Mouse (Mus musculus) kidney, adult 2 months (tissue): ENCODE measurements around the gene Lum. TPM values are rescaled to one million over a fixed set of nuclear protein-coding genes. Genes with fewer than 3 reads are reported as not detected.

ENCODE experiments used
- DNase-seq: peaks from one replicate; pipeline ENCODE4 v3.0.0; 2021
- H3K27ac ChIP-seq: fragments of 200-500 bp; 2 replicates; pipeline ENCODE4 v1.5.1; 2012; ENCODE audit warnings: low read depth, low read length, control low read depth, inconsistent platforms; ENCODE audit not compliant: insufficient read depth
- H3K27me3 ChIP-seq: fragments of 200-500 bp; replicated peaks from 2 replicates; pipeline ENCODE4 v1.6.1; 2012; ENCODE audit warnings: mild to moderate bottlenecking, moderate library complexity, low read length, inconsistent platforms; ENCODE audit not compliant: control insufficient read depth, insufficient read depth
- H3K36me3 ChIP-seq: fragments of 200-500 bp; 2 replicates; pipeline ENCODE4 v1.6.1; 2012; ENCODE audit warnings: mild to moderate bottlenecking, moderate library complexity, low read length, inconsistent platforms; ENCODE audit not compliant: control insufficient read depth, insufficient read depth
- H3K4me1 ChIP-seq: fragments of 200-500 bp; 2 replicates; pipeline ENCODE4 v1.6.1; 2011; ENCODE audit warnings: low read length; ENCODE audit not compliant: control insufficient read depth, insufficient read depth
- H3K4me3 ChIP-seq: fragments of 200-500 bp; 2 replicates; pipeline ENCODE4 v1.5.1; 2011; ENCODE audit warnings: mild to moderate bottlenecking, low read depth, low read length, control low read depth; ENCODE audit not compliant: insufficient read depth
- CTCF ChIP-seq: fragments of 200-500 bp; conservative IDR thresholded peaks from 2 replicates; pipeline ENCODE4 v1.5.1; 2011; ENCODE audit warnings: low read depth, mild to moderate bottlenecking, control low read depth, low read length, moderate library complexity, mixed read lengths; ENCODE audit not compliant: insufficient read depth, insufficient read length
- POLR2A ChIP-seq: fragments of 200-500 bp; IDR thresholded peaks from one replicate; pipeline ENCODE4 v1.6.1; 2011; ENCODE audit warnings: low read depth, low read length, control low read depth
- WGBS: fragments of 180-500 bp; shearing (Covaris S2); methylation state at CpG from one replicate; pipeline ENCODE4 v1.1.7; 2018; 5-methylcytosine and 5-hydroxymethylcytosine counted together
- polyA plus RNA-seq: library from polyadenylated mRNA; depleted of rRNA; stranded (reverse); fragments of >200 nt; gene quantifications from 2 replicates; pipeline ENCODE4 v1.2.3, GENCODE M21; 2012

The Lum gene
- polyA plus RNA-seq, 1 experiment, result 6.4 TPM

DNA sequence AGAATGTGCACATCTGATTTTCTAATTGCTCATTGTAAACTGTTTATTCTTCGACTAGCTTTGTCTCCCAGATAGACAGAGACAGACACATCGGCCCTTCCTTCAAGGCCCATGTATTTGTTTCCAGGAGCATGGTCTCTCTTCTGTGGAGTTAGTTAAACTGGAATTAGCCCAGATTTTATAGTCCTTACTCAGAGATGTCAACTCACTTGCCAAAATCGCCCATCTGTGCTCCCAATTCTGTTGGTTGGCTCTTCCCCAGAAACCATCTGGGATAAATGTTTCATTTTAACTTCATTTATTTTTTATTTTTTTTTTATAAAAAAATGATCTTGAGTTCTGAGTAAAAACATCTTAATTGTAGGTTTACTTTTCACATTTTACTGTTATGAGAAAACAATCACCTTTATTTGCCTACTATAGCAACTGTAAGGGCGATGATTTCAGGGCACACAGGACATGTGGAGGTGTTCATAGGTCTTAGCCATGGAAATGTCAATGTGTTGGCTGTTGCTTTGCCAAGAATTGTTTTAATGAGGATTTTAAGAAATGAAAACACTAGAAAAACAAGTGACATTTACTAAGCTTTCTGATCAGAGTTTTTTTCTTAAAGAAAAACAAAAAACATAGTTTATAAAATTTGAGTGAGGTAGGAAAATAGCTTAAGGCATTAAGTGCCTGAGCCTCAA is 17.8 kb downstream of the Lum start:
- no peak overlapping the region for H3K4me3 ChIP-seq
- H3K27ac ChIP-seq, result no peak overlapping the region
- H3K36me3 ChIP-seq, result no peaks in the 10 kb centered on the region
- no peak for DNase-seq
- TF ChIP-seq CTCF, result no peak
- no peak for TF ChIP-seq POLR2A
- no peaks in the 10 kb centered on the region for H3K4me1 ChIP-seq
- no peaks in the 10 kb centered on the region for H3K27me3 ChIP-seq
- WGBS, result 83% methylated on average over 4 of the region's 4 CpGs

DNA sequence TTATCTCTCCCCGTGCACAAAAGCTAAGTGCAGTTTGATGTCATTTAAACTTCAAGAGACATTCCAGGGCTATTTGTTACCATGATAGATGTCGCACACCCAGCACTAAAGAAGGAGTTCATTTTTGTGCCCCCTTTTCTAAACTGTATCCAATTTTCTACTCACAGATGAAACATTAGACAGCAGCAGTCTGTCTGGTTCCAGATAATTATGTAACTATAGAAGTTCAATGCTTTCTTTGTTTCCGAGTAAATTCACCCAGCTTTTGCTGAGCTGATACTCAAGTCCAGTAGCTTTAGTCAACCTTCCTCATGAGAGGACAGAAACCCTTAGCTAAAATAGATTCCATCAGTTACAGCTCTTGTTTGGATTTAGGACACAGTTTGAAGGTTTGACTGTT is 19.2 kb downstream of the Lum start:
- no peaks in the 10 kb centered on the region for H3K27me3 ChIP-seq
- no peak for DNase-seq
- no peak overlapping the region for H3K4me3 ChIP-seq
- TF ChIP-seq CTCF (no peak), POLR2A (no peak)
- no peak overlapping the region for H3K27ac ChIP-seq
- H3K4me1 ChIP-seq, result no peaks in the 10 kb centered on the region
- WGBS, result 45% methylated on average over 3 of the region's 3 CpGs
- no peaks in the 10 kb centered on the region for H3K36me3 ChIP-seq

DNA sequence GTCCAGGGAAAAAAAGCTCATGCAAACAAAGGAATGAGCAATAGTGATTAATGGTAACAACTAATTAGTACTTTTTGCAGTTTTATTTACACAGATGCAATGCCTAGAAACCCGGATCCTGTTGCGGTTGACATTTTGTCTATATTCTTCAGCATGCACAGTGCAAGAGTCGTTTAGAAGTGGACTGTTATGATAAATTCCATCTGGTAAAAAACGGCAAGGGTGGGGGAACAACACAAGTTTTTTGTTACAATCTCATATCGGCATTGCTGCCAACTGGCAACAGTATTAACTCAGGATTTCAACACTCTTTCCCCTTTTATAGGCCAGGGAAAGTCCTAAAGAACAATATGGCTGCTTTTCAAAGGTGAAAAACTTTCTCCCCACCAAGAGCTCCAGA is 22.2 kb downstream of the Lum start:
- Histone ChIP-seq H3K27ac (no peak overlapping the region), H3K4me1 (no peaks in the 10 kb centered on the region), H3K36me3 (no peaks in the 10 kb centered on the region), H3K4me3 (no peak overlapping the region), H3K27me3 (no peaks in the 10 kb centered on the region)
- WGBS, result 39% methylated on average over 5 of the region's 5 CpGs
- DNase-seq, result no peak
- no peak for TF ChIP-seq CTCF
- no peak for TF ChIP-seq POLR2A

GRCm38 (mm10) chr10:97589574-97589973 is 24.6 kb downstream of the Lum start:
- H3K27me3 ChIP-seq, result no peaks in the 10 kb centered on the region
- H3K36me3 ChIP-seq, result no peaks in the 10 kb centered on the region
- WGBS, result 81% methylated on average over 6 of the region's 6 CpGs
- no peak overlapping the region for H3K4me3 ChIP-seq
- no peak for DNase-seq
- no peak overlapping the region for H3K27ac ChIP-seq
- TF ChIP-seq CTCF (no peak), POLR2A (no peak)
- no peaks in the 10 kb centered on the region for H3K4me1 ChIP-seq

DNA sequence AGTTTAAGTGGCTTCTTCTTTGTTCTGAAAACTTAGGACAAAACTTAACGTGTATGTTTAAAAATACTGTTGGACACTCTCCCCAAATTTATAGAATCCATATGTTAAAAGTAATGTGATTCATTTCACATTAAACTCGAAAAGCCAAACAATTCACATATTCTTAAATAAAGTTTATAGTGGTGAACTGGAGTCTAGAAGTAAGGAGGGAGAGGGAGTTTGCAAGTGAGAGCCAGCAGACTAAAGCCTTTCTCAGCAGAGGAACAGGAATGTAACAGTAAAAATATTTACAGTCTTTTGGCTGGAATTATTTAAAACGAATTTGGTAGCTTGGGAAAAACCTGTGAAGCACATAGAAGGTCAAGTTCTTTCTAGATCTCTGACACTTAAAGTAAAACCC is 26.1 kb downstream of the Lum start:
- no peak overlapping the region for H3K27ac ChIP-seq
- no peaks in the 10 kb centered on the region for H3K4me1 ChIP-seq
- H3K4me3 ChIP-seq, result no peak overlapping the region
- DNase-seq, result no peak
- H3K27me3 ChIP-seq, result no peaks in the 10 kb centered on the region
- H3K36me3 ChIP-seq, result no peaks in the 10 kb centered on the region
- TF ChIP-seq CTCF (no peak), POLR2A (no peak)
- WGBS, result 44% methylated on average over 3 of the region's 3 CpGs

GRCm38 (mm10) chr10:97591685-97592084 is 26.8 kb downstream of the Lum start:
- Histone ChIP-seq H3K27me3 (no peaks in the 10 kb centered on the region), H3K36me3 (no peaks in the 10 kb centered on the region), H3K4me3 (no peak overlapping the region), H3K4me1 (no peaks in the 10 kb centered on the region), H3K27ac (no peak overlapping the region)
- TF ChIP-seq CTCF, result no peak
- TF ChIP-seq POLR2A, result no peak
- 45% methylated on average over 3 of the region's 3 CpGs for WGBS
- no peak for DNase-seq

GRCm38 (mm10) chr10:97595680-97596079 is 30.8 kb downstream of the Lum start:
- 86% methylated on average over 1 of the region's 1 CpGs for WGBS
- Histone ChIP-seq H3K27me3 (no peaks in the 10 kb centered on the region), H3K27ac (no peak overlapping the region), H3K36me3 (no peaks in the 10 kb centered on the region), H3K4me3 (no peak overlapping the region), H3K4me1 (no peaks in the 10 kb centered on the region)
- no peak for DNase-seq
- TF ChIP-seq POLR2A (no peak), CTCF (no peak)
